Mouse (Mus musculus) adrenal gland, adult 18-20 months (tissue): Measurements from ENCODE around the gene Taf10. TPM values are rescaled to one million over a fixed set of nuclear protein-coding genes. Genes with fewer than 3 reads are reported as not detected.

Experiments used
- DNase-seq, 2 experiments: peaks; one replicate each; pipeline ENCODE4 v3.0.0; 2021 to 2022; ENCODE audit warnings: low spot score in 2 of 2
- total RNA-seq, 2 experiments: library from RNA; stranded (reverse); gene quantifications; 1 replicate in 1 of 2; 2 replicates in 1 of 2; pipeline ENCODE4 v1.2.3; 2021

Gene Taf10
- total RNA-seq, 2 experiments from 2014 or later, result 206 to 214 TPM

DNA sequence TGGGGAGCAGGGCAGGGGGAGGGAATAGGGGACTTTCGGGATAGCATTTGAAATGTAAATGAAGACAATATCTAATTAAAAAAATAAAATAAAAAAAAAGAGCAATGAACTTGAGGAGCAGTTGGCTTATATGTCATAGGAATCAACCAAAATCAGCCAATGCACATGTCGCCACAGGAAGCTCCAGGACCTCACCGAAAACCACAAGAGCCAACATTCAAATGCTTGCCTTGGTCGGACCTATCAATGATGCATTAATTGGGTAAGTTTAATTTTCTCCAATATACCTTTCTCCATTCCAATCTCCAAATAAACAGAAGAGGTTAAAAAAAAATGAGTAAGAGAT lies 17.2 kb downstream of the Taf10 start:
- no peak for DNase-seq

DNA sequence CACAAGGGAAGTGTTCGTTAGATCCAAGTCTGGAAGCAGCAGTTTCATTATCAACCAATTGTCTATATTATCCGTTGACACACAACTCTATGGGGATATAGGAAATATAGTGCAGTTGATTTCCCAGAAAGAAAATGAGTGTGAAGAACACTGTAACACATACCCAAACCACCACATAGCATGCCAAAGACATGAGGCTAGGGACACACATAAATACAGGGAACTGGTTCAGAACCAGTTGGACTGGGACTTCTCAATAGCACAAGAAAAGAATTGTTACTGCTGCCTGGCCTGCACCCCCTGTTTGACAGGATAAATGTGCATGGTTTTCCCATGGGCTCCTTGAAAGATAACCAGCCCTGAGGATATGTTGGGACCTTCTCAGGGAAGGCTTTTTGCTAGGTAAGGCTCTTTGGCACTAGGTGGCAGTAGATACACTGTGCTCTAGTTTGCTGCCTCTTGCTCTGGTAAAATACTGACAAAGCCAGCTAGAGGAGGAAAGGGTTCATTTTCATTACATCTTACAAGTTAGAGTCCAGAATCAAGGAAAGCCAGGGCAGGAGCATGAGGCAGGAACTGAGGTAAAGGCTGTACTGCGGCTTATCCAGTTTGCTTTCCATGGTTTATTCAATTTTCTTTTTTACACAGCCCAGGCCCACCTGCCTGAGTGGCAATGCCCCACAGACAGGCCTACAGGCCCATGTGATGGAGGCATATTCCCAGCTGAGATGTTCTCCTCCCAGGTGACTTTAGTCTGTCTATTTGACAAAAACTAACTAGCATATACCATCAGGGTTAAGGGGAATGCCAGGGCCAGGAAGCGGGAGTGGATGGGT lies 17.8 kb downstream of the Taf10 start:
- DNase-seq, result no peak

DNA sequence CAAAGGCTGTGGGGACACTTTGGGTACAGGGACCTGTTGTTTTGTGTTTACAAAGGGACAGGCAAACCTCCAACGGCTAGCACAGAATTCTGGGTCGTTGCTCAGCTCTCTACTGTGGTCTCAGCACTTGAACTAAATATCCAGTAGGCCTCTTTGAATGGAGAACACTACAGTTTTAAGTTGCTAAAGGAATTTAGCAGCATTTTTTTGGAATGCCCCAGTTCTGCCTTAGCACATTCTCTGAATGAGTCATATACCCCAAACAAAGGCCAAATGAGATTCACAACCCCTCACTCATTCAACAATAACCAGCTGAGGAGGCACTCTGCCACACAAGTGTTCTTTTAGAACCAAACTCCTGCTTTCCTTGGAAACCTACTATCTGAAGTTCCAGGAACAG lies 22.2 kb downstream of the Taf10 start:
- no peak for DNase-seq

DNA sequence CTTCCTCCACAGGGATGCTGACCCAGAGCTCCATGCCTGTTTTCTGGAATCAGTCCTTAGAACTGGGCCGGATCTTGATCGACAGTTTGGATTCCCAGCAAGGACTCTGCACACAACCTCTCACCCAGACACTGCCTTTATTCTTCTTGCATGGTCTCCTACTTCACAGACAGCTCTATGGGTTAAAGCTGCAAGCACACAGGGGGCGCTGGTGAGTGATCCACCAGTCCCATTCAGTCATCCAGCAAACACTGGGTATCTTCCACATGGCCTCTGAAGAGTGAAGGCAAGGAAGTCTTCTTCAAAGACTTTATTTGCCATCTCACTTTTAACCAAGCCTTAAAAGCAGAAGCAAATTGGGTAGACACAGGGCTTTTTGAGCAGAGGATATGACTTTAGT lies 28.8 kb downstream of the Taf10 start:
- no peak for DNase-seq

- no peak for DNase-seq
Measured at GRCm38 (mm10) chr7:105708733-105709132, 35.4 kb downstream of the Taf10 start.

DNA sequence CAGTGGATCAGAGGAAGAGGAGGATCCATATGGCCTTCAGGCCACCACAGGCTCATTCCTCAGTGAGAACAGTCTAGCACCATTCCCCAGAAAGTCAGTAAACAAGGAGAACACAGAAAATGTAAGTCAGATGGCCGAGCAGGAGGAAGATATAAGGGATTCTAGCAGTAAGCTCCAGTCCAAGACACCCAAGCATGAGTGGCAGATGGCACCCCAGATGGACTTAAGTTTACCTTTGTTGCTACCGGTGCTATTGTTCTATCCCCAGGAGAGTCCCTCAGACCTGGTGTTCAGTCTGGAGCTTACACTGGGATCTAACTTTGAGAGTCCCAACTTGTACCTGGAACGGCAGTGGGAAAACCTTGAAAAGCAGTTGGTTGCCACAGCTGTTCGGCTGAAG lies 40.3 kb downstream of the Taf10 start:
- no peak for DNase-seq

- DNase-seq, result no peak
Measured at GRCm38 (mm10) chr7:105703184-105703583, 41.0 kb downstream of the Taf10 start.

DNA sequence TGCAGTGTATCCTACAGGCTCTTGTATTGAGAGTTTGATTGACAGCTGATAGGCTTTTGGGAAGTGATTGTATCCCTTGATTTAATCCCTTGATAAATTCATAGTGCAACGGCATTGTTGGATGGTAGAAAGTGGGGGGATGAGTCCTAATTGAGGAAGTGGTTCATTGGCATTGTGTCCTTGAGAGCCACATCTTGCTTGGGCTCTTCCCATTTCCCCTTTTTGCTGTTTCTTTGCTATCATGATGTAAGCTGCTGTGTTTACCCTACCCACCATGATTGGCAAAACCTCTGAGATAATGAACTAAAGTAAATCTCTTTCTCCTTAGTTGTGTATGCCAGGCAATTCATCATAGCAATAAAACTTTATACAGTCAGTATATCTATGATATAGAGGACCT lies 53.3 kb downstream of the Taf10 start:
- no peak for DNase-seq

Other genes with a start within 250 kb of the Taf10 start
- 10 to 100 TPM; 50.3 to 54.5 TPM for gene Smpd1, start 190.0 kb downstream of the Taf10 start, total RNA-seq
- 10 to 100 TPM; 14.3 to 15.7 TPM for gene Apbb1, start 162.7 kb downstream of the Taf10 start, total RNA-seq
- under 1 TPM; 0.38 to 0.66 TPM for gene Hpx, start 144.2 kb downstream of the Taf10 start, total RNA-seq
- gene Trim3, start 110.8 kb downstream of the Taf10 start, total RNA-seq, result 10 to 100 TPM; 25.0 to 31.6 TPM
- 10 to 100 TPM; 83.2 to 98.0 TPM for gene Timm10b, start 104.3 kb downstream of the Taf10 start, total RNA-seq
- 10 to 100 TPM; 54.7 to 57.4 TPM for gene Arfip2, start 103.9 kb downstream of the Taf10 start, total RNA-seq
- 1 to 10 TPM; 5.1 to 7.2 TPM for gene Gm45799, start 103.8 kb downstream of the Taf10 start, total RNA-seq
- gene Dnhd1, start 93.5 kb downstream of the Taf10 start, total RNA-seq, result 1 to 10 TPM; 2.3 to 2.9 TPM
- gene Ilk, start 7.8 kb downstream of the Taf10 start, total RNA-seq, result 100 to 1,000 TPM; 121 to 142 TPM
- gene Rrp8, start 7.0 kb downstream of the Taf10 start, total RNA-seq, result 10 to 100 TPM; 21.5 to 25.0 TPM
- gene Tpp1, start 7.9 kb upstream of the Taf10 start, total RNA-seq, result 100 to 1,000 TPM in 1 of 2 experiments, 10 to 100 TPM in 1; 91.0 to 112 TPM
- gene Dchs1, start 43.3 kb upstream of the Taf10 start, total RNA-seq, result 1 to 10 TPM; 4.5 to 4.6 TPM
- gene Mrpl17, start 66.7 kb upstream of the Taf10 start, total RNA-seq, result 100 to 1,000 TPM; 155 to 199 TPM
- gene Gm4070, start 209.6 kb upstream of the Taf10 start, total RNA-seq, result 10 to 100 TPM in 1 of 2 experiments, 1 to 10 TPM in 1; 4.3 to 31.6 TPM